Mouse (Mus musculus): ENCODE results near the gene Adgrl1.

Adgrl1 gene

GRCm38 (mm10) chr8:83954749-83955105 lies 54.8 kb downstream of the Adgrl1 start:
- in situ Hi-C loops (cut with MboI; ENCODE audit: low sequenced_read_pairs) = loop anchor here (10.0 kb wide), 1 partner anchor 170 kb away; no protein-coding TSS in a partner anchor

- in situ Hi-C loops (cut with MboI; ENCODE audit: low sequenced_read_pairs) = loop anchor here (10.0 kb wide), 1 partner anchor 171 kb away; no protein-coding TSS in a partner anchor
Measured at GRCm38 (mm10) chr8:83955106-83955957, 55.4 kb downstream of the Adgrl1 start, which contains the start of the genes Gm10644 and Asf1b. Gene Gm10644, minus strand, starts transcription at chr8:83955205. Gene Asf1b, plus strand, starts transcription at chr8:83955507.

- in situ Hi-C loops (cut with MboI; ENCODE audit: low sequenced_read_pairs) = loop anchor here (10.0 kb wide), 1 partner anchor 171 kb away; no protein-coding TSS in a partner anchor
Measured at GRCm38 (mm10) chr8:83955958-83956218, 56.0 kb downstream of the Adgrl1 start.

GRCm38 (mm10) chr8:83956789-83957188 lies 56.9 kb downstream of the Adgrl1 start:
- in situ Hi-C loops (cut with MboI; ENCODE audit: low sequenced_read_pairs) = loop anchor here (10.0 kb wide), 1 partner anchor 172 kb away; no protein-coding TSS in a partner anchor

GRCm38 (mm10) chr8:83964015-83964765 lies 64.3 kb downstream of the Adgrl1 start:
- in situ Hi-C loops (cut with MboI; ENCODE audit: low sequenced_read_pairs) = no loop called here

GRCm38 (mm10) chr8:83967701-83968100 lies 67.8 kb downstream of the Adgrl1 start:
- in situ Hi-C loops (cut with MboI; ENCODE audit: low sequenced_read_pairs) = no loop called here

GRCm38 (mm10) chr8:83971121-83971520 lies 71.2 kb downstream of the Adgrl1 start:
- in situ Hi-C loops (cut with MboI; ENCODE audit: low sequenced_read_pairs) = no loop called here

GRCm38 (mm10) chr8:83971661-83972060 lies 71.8 kb downstream of the Adgrl1 start:
- in situ Hi-C loops (cut with MboI; ENCODE audit: low sequenced_read_pairs) = no loop called here

- in situ Hi-C loops (cut with MboI; ENCODE audit: low sequenced_read_pairs) = no loop called here
Measured at GRCm38 (mm10) chr8:83972150-83973120, 72.5 kb downstream of the Adgrl1 start, which contains the start of gene Prkaca. Gene Prkaca, plus strand, starts transcription at chr8:83972993.

GRCm38 (mm10) chr8:83973161-83974031 lies 73.5 kb downstream of the Adgrl1 start:
- in situ Hi-C loops (cut with MboI; ENCODE audit: low sequenced_read_pairs) = no loop called here

- in situ Hi-C loops (cut with MboI; ENCODE audit: low sequenced_read_pairs) = no loop called here
Measured at GRCm38 (mm10) chr8:83974521-83974920, 74.6 kb downstream of the Adgrl1 start.

GRCm38 (mm10) chr8:83976101-83976630 lies 76.3 kb downstream of the Adgrl1 start:
- in situ Hi-C loops (cut with MboI; ENCODE audit: low sequenced_read_pairs) = no loop called here

- in situ Hi-C loops (cut with MboI; ENCODE audit: low sequenced_read_pairs) = no loop called here
Measured at GRCm38 (mm10) chr8:83976779-83977350, 77.0 kb downstream of the Adgrl1 start.

GRCm38 (mm10) chr8:83977646-83978045 lies 77.7 kb downstream of the Adgrl1 start:
- in situ Hi-C loops (cut with MboI; ENCODE audit: low sequenced_read_pairs) = no loop called here

- in situ Hi-C loops (cut with MboI; ENCODE audit: low sequenced_read_pairs) = no loop called here
Measured at GRCm38 (mm10) chr8:83978200-83978599, 78.3 kb downstream of the Adgrl1 start.

GRCm38 (mm10) chr8:83980250-83980649 lies 80.3 kb downstream of the Adgrl1 start:
- in situ Hi-C loops (cut with MboI; ENCODE audit: low sequenced_read_pairs) = no loop called here

GRCm38 (mm10) chr8:83980845-83981244 lies 80.9 kb downstream of the Adgrl1 start:
- in situ Hi-C loops (cut with MboI; ENCODE audit: low sequenced_read_pairs) = no loop called here

- in situ Hi-C loops (cut with MboI; ENCODE audit: low sequenced_read_pairs) = no loop called here
Measured at GRCm38 (mm10) chr8:83981533-83981932, 81.6 kb downstream of the Adgrl1 start.

- in situ Hi-C loops (cut with MboI; ENCODE audit: low sequenced_read_pairs) = no loop called here
Measured at GRCm38 (mm10) chr8:83982449-83982848, 82.5 kb downstream of the Adgrl1 start.

Measured in CH12F3 (cell line).